Mouse (Mus musculus) hindbrain, postnatal 0 days (tissue): ENCODE results near the gene Cep72. TPM values are rescaled to one million over a fixed set of nuclear protein-coding genes. Genes with fewer than 3 reads are reported as not detected.
"Not testable (repeated sequence)": the region's sequence is repeated elsewhere in the genome, so short reads cannot be mapped to it uniquely, and the experiment has no call there.

Source experiments
- ATAC-seq: fragments of 200-750 bp; cut with Nextera tagmentation; 2 replicates; pipeline ENCODE4 v1.8.0; 2017; ENCODE audit warnings: mild to moderate bottlenecking, moderate TSS enrichment, moderate library complexity
- DNase-seq: peaks from one replicate; pipeline ENCODE4 v3.0.0-alpha.2; 2015; ENCODE audit warnings: low spot score
- H3K27ac ChIP-seq: fragments of 300-500 bp; sonication (generic); 2 replicates; pipeline ENCODE4 v1.5.1; 2014; ENCODE audit warnings: mild to moderate bottlenecking
- H3K27me3 ChIP-seq: fragments of 300-500 bp; sonication (generic); 2 replicates; pipeline ENCODE4 v1.6.1; 2014; ENCODE audit warnings: low read length, mixed read lengths; ENCODE audit not compliant: insufficient read depth
- H3K36me3 ChIP-seq: fragments of 300-500 bp; sonication (generic); 2 replicates; pipeline ENCODE4 v1.6.1; 2014; ENCODE audit warnings: low read length, mixed read lengths; ENCODE audit not compliant: insufficient read depth
- H3K4me1 ChIP-seq: fragments of 300-500 bp; sonication (generic); 2 replicates; pipeline ENCODE4 v1.6.1; 2014; ENCODE audit warnings: antibody characterized with exemption, low read length, mixed read lengths; ENCODE audit not compliant: insufficient read depth
- H3K4me2 ChIP-seq: fragments of 300-500 bp; sonication (generic); 2 replicates; pipeline ENCODE4 v1.6.1; 2014; ENCODE audit warnings: low read depth, mild to moderate bottlenecking, low read length, moderate library complexity, mixed read lengths
- H3K4me3 ChIP-seq: fragments of 300-500 bp; sonication (generic); 2 replicates; pipeline ENCODE4 v1.5.1; 2014; ENCODE audit warnings: low read length
- H3K9ac ChIP-seq: fragments of 300-500 bp; sonication (generic); replicated peaks from 2 replicates; pipeline ENCODE4 v1.6.1; 2014; ENCODE audit warnings: mild to moderate bottlenecking, low read length, moderate library complexity, mixed read lengths
- H3K9me3 ChIP-seq: fragments of 300-500 bp; sonication (generic); 2 replicates; pipeline ENCODE4 v1.6.1; 2016; ENCODE audit warnings: low read length, mixed read lengths
- CTCF ChIP-seq: IDR thresholded peaks from 2 replicates; pipeline ENCODE4 v1.5.1; 2016; ENCODE audit warnings: antibody characterized with exemption, control low read depth, low read depth
- WGBS: fragments of 180-500 bp; shearing (Covaris S2); extraction: QIAGEN DNeasy Blood & Tissue Kit; methylation state at CpG from one replicate; pipeline ENCODE4 v1.1.7; 2014; 5-methylcytosine and 5-hydroxymethylcytosine counted together
- polyA plus RNA-seq: library from polyadenylated mRNA; unstranded; fragments of >200 nt; fragmentation: Nextera tagmentation; extraction: Ambion mirVana; gene quantifications from 2 replicates; pipeline ENCODE4 v1.2.1, GENCODE M21; 2015
- total RNA-seq: library from RNA; depleted of rRNA; stranded (reverse); fragments of >200 nt; gene quantifications from 2 replicates; pipeline ENCODE4 v1.2.3, GENCODE M21; 2014

Cep72 gene
- total and polyA plus RNA-seq, 2 experiments from 2014 or later, result 5.3 to 7.8 TPM

DNA sequence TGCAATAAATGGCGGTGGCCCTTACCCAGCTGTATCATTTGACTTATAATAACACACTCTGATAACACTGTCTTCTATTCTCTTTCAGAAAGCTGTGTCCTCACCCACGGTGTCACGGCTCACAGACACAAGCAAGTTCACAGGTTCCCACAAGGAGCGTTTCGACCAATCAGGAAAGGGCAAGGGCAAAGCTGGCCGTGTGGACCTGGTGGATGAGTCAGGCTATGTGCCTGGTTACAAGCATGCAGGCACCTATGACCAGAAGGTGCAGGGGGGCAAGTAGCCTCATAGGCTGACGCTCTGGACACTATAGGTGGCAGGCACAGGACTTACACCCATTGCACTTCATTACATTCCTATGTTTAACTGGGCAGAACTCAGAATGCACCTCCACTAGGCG is 31.0 kb downstream of the Cep72 start:
- no peaks in the 10 kb centered on the region for H3K27me3 ChIP-seq
- no peak for DNase-seq
- H3K4me1 ChIP-seq, result no peaks in the 10 kb centered on the region
- H3K4me3 ChIP-seq, result no peak overlapping the region
- ATAC-seq, result no peak
- H3K4me2 ChIP-seq, result no peak overlapping the region
- TF ChIP-seq CTCF, result no peak
- no peaks in the 10 kb centered on the region for H3K9me3 ChIP-seq
- 82% methylated on average over 8 of the region's 8 CpGs for WGBS
- no peak overlapping the region for H3K27ac ChIP-seq
- H3K9ac ChIP-seq, result no peak overlapping the region
- peaks cover 10% of the 10 kb centered on the region; the same call in 1 of the 2 replicates for H3K36me3 ChIP-seq

DNA sequence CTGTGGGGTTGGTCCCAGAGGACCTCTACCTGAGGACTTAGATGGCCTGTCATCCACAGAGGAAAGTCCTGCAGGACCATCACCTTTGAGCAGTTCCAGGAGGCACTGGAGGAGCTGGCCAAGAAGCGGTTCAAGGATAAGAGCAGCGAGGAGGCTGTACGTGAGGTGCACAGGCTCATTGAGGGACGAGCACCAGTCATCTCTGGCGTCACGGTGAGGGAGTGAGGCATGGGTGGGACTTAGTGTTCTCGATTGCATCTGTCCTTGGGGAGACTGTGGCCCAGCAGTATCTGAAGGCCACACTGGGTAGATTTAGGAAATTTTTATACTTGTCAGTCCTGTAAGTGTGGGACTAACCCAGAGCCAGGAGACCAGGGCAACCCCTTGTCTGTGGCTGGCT is 31.4 kb downstream of the Cep72 start:
- 84% methylated on average over 7 of the region's 7 CpGs for WGBS
- DNase-seq, result no peak
- H3K36me3 ChIP-seq, result peaks cover 10% of the 10 kb centered on the region; the same call in 1 of the 2 replicates
- no peaks in the 10 kb centered on the region for H3K4me1 ChIP-seq
- ATAC-seq, result no peak
- no peaks in the 10 kb centered on the region for H3K27me3 ChIP-seq
- no peak overlapping the region for H3K27ac ChIP-seq
- H3K9me3 ChIP-seq, result no peaks in the 10 kb centered on the region
- no peak overlapping the region for H3K4me3 ChIP-seq
- H3K4me2 ChIP-seq, result no peak overlapping the region
- no peak for TF ChIP-seq CTCF
- H3K9ac ChIP-seq, result no peak overlapping the region

- WGBS, result 81% methylated on average over 2 of the region's 2 CpGs
- H3K9ac ChIP-seq, result no peak overlapping the region
- no peak overlapping the region for H3K4me3 ChIP-seq
- TF ChIP-seq CTCF, result no peak
- H3K27ac ChIP-seq, result no peak overlapping the region
- ATAC-seq (no peak), DNase-seq (no peak)
- H3K27me3 ChIP-seq, result no peaks in the 10 kb centered on the region
- no peak overlapping the region for H3K4me2 ChIP-seq
- H3K9me3 ChIP-seq, result no peaks in the 10 kb centered on the region
- H3K4me1 ChIP-seq, result no peaks in the 10 kb centered on the region
- H3K36me3 ChIP-seq, result peaks cover 10% of the 10 kb centered on the region; the same call in 1 of the 2 replicates
These were observed 33.1 kb downstream of the Cep72 start for GRCm38 (mm10) chr13:74029013-74029412.

- Histone ChIP-seq H3K27me3 (no peaks in the 10 kb centered on the region), H3K4me1 (no peaks in the 10 kb centered on the region), H3K4me2 (no peak overlapping the region), H3K36me3 (peaks cover 10% of the 10 kb centered on the region; the same call in 1 of the 2 replicates), H3K9ac (no peak overlapping the region), H3K4me3 (no peak overlapping the region), H3K27ac (no peak overlapping the region), H3K9me3 (no peaks in the 10 kb centered on the region)
- 74% methylated on average over 2 of the region's 2 CpGs for WGBS
- DNase-seq, result no peak
- ATAC-seq, result no peak
- TF ChIP-seq CTCF, result no peak
These were observed 34.0 kb downstream of the Cep72 start for GRCm38 (mm10) chr13:74028116-74028515.

DNA sequence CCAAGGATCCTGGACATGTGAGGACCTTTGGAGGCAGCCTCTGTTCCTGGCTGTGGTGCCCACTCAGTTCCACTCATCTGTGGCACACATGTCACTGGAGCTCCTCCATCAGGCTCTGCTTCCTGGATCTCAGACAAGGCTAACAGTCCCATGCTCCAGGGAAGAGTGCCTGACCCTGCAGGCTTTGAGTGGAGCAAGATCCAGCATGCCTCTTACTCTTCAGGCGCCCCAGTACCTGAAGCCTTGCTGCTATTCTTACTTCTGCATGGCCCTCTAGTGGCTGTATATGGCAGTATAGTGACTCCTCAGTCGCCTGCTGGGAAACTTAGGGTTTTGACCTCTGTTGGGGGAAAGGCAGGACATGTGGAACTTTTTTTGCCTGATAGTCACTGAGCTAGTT is 35.9 kb downstream of the Cep72 start:
- H3K4me3 ChIP-seq, result no peak overlapping the region
- TF ChIP-seq CTCF, result peak; percentile 81
- H3K9me3 ChIP-seq, result no peaks in the 10 kb centered on the region
- no peak overlapping the region for H3K27ac ChIP-seq
- no peaks in the 10 kb centered on the region for H3K27me3 ChIP-seq
- H3K4me2 ChIP-seq, result no peak overlapping the region
- H3K4me1 ChIP-seq, result no peaks in the 10 kb centered on the region
- WGBS, result 30% methylated on average over 2 of the region's 2 CpGs
- peaks cover 2% of the 10 kb centered on the region; the same call in 1 of the 2 replicates for H3K36me3 ChIP-seq
- ATAC-seq, result peak; percentile 74
- DNase-seq, result peak; percentile 66
- H3K9ac ChIP-seq, result no peak overlapping the region

- DNase-seq (peak; percentile 26), ATAC-seq (peak; percentile 16; the same call in 1 of the 2 replicates)
- H3K36me3 ChIP-seq, result no peaks in the 10 kb centered on the region; the same call in 1 of the 2 replicates
- no peaks in the 10 kb centered on the region for H3K4me1 ChIP-seq
- no peaks in the 10 kb centered on the region for H3K27me3 ChIP-seq
- H3K9ac ChIP-seq, result no peak overlapping the region
- no peaks in the 10 kb centered on the region for H3K9me3 ChIP-seq
- no peak for TF ChIP-seq CTCF
- H3K4me3 ChIP-seq, result no peak overlapping the region
- H3K4me2 ChIP-seq, result no peak overlapping the region
- 45% methylated on average over 4 of the region's 4 CpGs for WGBS
- H3K27ac ChIP-seq, result no peak overlapping the region
These were observed 36.7 kb downstream of the Cep72 start for GRCm38 (mm10) chr13:74025151-74026081.

DNA sequence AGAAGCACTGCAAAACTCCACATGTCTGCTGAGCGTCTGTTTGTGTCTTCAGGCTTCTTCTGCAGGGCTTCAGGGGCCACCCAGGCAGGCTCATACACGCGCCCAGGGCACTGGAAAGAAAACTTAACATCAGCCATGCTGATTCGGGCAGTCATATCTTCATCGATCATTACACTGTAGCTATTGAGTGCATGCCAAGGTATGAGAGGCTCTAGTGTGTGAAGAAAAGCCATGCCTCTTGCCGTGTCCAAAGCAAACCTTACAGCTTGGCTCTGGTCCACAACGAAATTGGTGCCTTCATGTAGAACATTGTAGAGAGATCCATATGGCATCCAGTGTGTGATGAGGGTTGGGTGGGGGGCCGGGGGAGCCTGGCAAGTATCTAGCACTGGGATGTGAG is 43.1 kb downstream of the Cep72 start:
- not testable (repeated sequence) for ATAC-seq, H3K4me2 ChIP-seq

More for the DNA sequence above, 43.1 kb downstream of the Cep72 start:
- H3K9ac ChIP-seq, H3K27ac ChIP-seq, H3K27me3 ChIP-seq, H3K36me3 ChIP-seq, DNase-seq, H3K4me3 ChIP-seq, H3K9me3 ChIP-seq, H3K4me1 ChIP-seq: not testable (repeated sequence)
- 66% methylated on average over 8 of the region's 8 CpGs for WGBS
